ENCODE assay signal across 8 mouse cellular contexts in genomic region chr13:57908266-57908582, GRCm38 (mm10). TPM values are rescaled to one million over a fixed set of nuclear protein-coding genes. Genes with fewer than 3 reads are reported as not detected.
DNase-seq lines count a peak whose midpoint lies in the region; ATAC-seq lines count a peak whose summit lies in the region.

Gene Spock1 (minus strand): TSS chr13:57908332.

- DNase-seq in R1 (ENCODE audit: low read depth, low spot score): peak; percentile 81
- peak; percentile 98 for DNase-seq in cerebellum, adult 8-10 months
- DNase-seq in layer of hippocampus, adult 8-10 months (ENCODE audit: low spot score in 2 of 2): peak; percentile 72 to 93
- DNase-seq in lung, adult 18-20 months: peak; percentile 40 to 60
- peak; percentile 79 for DNase-seq in ovary, postnatal 10 days (ENCODE audit: low spot score)
- peak; percentile 45 to 53 for DNase-seq in thymus, postnatal 36 days

- peak; percentile 86 for ATAC-seq in frontal cortex, adult (ENCODE audit: low TSS enrichment)
- ATAC-seq in hematopoietic stem cell, adult 5-6 weeks (replicated peaks in 1 of 2; ENCODE audit: insufficient read depth in 1 of 2, low FRiP score in 2 of 2, low TSS enrichment in 1 of 2, low read depth in 1 of 2, poor library complexity in 2 of 2, severe bottlenecking in 2 of 2): peak; percentile 71 to 84

RNA-seq across cellular contexts. Expression of gene Spock1, which starts in this region (rescaled TPM):
- not detected in 2 replicates for total RNA-seq in hematopoietic stem cell, adult 5-6 weeks (2017)
- total RNA-seq in layer of hippocampus, adult 8-10 months (2022): 100 to 1,000 TPM; 180 to 224 (median 201) TPM

Comparison
In these comparisons a context has a peak if more than half of its experiments do, and no peak if none do; other contexts are left out.
1. Peak in every context shown above with its lines: DNase-seq and ATAC-seq.
2. RNA of gene Spock1 (total RNA-seq): 180 to 224 TPM in layer of hippocampus, adult 8-10 months; not detected in hematopoietic stem cell, adult 5-6 weeks; every median in the first group is over 100 times any median in the second.
3. Peak in ATAC-seq in hematopoietic stem cell, adult 5-6 weeks; RNA of the gene not detected or under 1 TPM.